Mouse (Mus musculus) ES-E14 (cell line): ENCODE data around the gene Nav1. TPM values are rescaled to one million over a fixed set of nuclear protein-coding genes. Genes with fewer than 3 reads are reported as not detected.
A peak's percentile ranks its signal among the peaks of the same experiment; 100 is the strongest.

ENCODE experiments used
- DNase-seq: peaks from one replicate; pipeline ENCODE4 v3.0.0-alpha.2; 2013; ENCODE audit warnings: low read depth, low spot score
- H3K27ac ChIP-seq: 2 replicates; pipeline ENCODE4 v1.5.1; 2012; ENCODE audit warnings: low read depth, mild to moderate bottlenecking, low read length, moderate library complexity, mixed read lengths; ENCODE audit not compliant: poor library complexity, insufficient read depth, severe bottlenecking
- H3K36me3 ChIP-seq: 2 replicates; pipeline ENCODE4 v1.6.1; 2012; ENCODE audit warnings: mild to moderate bottlenecking, low read length, moderate library complexity, mixed read lengths; ENCODE audit not compliant: control insufficient read depth, poor library complexity, insufficient read depth, severe bottlenecking
- H3K4me1 ChIP-seq, 2 experiments: fragments of 150-350 bp in 1 of 2; sonication (generic) in 1 of 2; 2 replicates each; pipeline ENCODE4 v1.6.1; 2012; ENCODE audit warnings: low read length in 2 of 2, mild to moderate bottlenecking in 1 of 2, mixed read lengths in 1 of 2; ENCODE audit not compliant: control insufficient read depth in 2 of 2, insufficient read depth in 2 of 2, poor library complexity in 1 of 2
- H3K4me3 ChIP-seq, 2 experiments: fragments of 150-350 bp in 1 of 2; sonication (generic) in 1 of 2; 2 replicates each; pipeline ENCODE4 v1.5.1; 2012; ENCODE audit warnings: low read length in 2 of 2, low read depth in 1 of 2, mild to moderate bottlenecking in 1 of 2, mixed read lengths in 1 of 2; ENCODE audit not compliant: insufficient read depth in 1 of 2, poor library complexity in 1 of 2, severe bottlenecking in 1 of 2
- H3K9ac ChIP-seq: 2 replicates; pipeline ENCODE4 v1.6.1; 2012; ENCODE audit warnings: low read depth, mild to moderate bottlenecking, low read length, mixed read lengths; ENCODE audit not compliant: poor library complexity, insufficient read depth, severe bottlenecking
- H3K9me3 ChIP-seq: fragments of 150-350 bp; sonication (generic); 2 replicates; pipeline ENCODE4 v1.6.1; 2012; ENCODE audit warnings: low read depth, mild to moderate bottlenecking, low read length; ENCODE audit not compliant: control insufficient read depth, insufficient read depth
- CHD2 ChIP-seq: IDR thresholded peaks from 2 replicates; pipeline ENCODE4 v1.6.1; 2014; ENCODE audit warnings: mild to moderate bottlenecking, low read depth, low read length, inconsistent platforms
- HCFC1 ChIP-seq: IDR thresholded peaks from 2 replicates; pipeline ENCODE4 v1.6.1; 2012; ENCODE audit warnings: low read length, inconsistent platforms, borderline replicate concordance; ENCODE audit not compliant: insufficient read depth
- MAFK ChIP-seq: IDR thresholded peaks from 2 replicates; pipeline ENCODE4 v1.6.1; 2014; ENCODE audit warnings: mild to moderate bottlenecking, low read depth, low read length, inconsistent platforms; ENCODE audit not compliant: insufficient read depth
- ZC3H11A ChIP-seq: IDR thresholded peaks from 2 replicates; pipeline ENCODE4 v1.6.1; 2012; ENCODE audit warnings: low read depth, mild to moderate bottlenecking, inconsistent platforms, low read length, borderline replicate concordance
- ZNF384 ChIP-seq: IDR thresholded peaks from 2 replicates; pipeline ENCODE4 v1.6.1; 2012; ENCODE audit warnings: low read depth, low read length, inconsistent platforms
- in situ Hi-C, 2 experiments: fragments of 600-800 bp; cut with MboI; formaldehyde crosslinking; loops; one replicate each; pipeline ENCODE4 v1.15.1; 2025; ENCODE audit warnings: low sequenced_read_pairs in 2 of 2, inconsistent platforms in 1 of 2; ENCODE audit not compliant: unreplicated experiment in 2 of 2
- total RNA-seq: library from RNA; depleted of rRNA; stranded (reverse); fragments of 300-350 nt; gene quantifications from 2 replicates; pipeline ENCODE4 v1.2.3, GENCODE M21; 2012

Nav1 gene
- total RNA-seq, 1 experiment: 11.4 TPM

DNA sequence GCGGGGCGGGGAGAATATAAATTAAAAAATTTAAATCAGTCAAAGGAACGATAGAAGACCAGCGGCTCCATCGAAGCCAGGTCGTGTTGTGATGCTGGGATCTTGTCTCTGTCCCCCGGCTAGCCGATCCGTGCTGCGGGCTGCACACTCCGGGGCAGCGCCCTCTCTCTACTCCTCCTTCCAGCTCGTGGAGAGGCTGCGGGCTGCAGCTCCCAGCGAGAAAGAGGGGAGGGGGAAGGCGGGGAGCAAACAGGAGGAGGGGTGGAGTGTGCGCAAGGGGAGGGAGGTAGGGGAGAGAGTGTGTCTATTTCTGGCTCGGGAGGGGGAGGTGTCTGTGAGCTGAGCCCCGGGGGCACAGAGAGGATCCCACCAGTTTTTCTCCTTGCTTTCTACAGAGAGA, 21.5 kb downstream of the Nav1 start:
- TF ChIP-seq ZNF384: no peak
- no peak for TF ChIP-seq ZC3H11A
- TF ChIP-seq CHD2: no peak
- TF ChIP-seq MAFK: no peak
- no peak for TF ChIP-seq HCFC1
- in situ Hi-C loops: no loop called here
- H3K36me3 ChIP-seq: no peaks in the 10 kb centered on the region
- no peak overlapping the region for H3K27ac ChIP-seq
- H3K9ac ChIP-seq: no peak overlapping the region
- H3K4me1 ChIP-seq: peaks cover 2 to 32% of the 10 kb centered on the region in 2 experiments; a peak in 3 of 4 replicates
- DNase-seq: no peak
- H3K9me3 ChIP-seq: no peaks in the 10 kb centered on the region
- H3K4me3 ChIP-seq: peak overlapping the region; percentile 60 to 70

DNA sequence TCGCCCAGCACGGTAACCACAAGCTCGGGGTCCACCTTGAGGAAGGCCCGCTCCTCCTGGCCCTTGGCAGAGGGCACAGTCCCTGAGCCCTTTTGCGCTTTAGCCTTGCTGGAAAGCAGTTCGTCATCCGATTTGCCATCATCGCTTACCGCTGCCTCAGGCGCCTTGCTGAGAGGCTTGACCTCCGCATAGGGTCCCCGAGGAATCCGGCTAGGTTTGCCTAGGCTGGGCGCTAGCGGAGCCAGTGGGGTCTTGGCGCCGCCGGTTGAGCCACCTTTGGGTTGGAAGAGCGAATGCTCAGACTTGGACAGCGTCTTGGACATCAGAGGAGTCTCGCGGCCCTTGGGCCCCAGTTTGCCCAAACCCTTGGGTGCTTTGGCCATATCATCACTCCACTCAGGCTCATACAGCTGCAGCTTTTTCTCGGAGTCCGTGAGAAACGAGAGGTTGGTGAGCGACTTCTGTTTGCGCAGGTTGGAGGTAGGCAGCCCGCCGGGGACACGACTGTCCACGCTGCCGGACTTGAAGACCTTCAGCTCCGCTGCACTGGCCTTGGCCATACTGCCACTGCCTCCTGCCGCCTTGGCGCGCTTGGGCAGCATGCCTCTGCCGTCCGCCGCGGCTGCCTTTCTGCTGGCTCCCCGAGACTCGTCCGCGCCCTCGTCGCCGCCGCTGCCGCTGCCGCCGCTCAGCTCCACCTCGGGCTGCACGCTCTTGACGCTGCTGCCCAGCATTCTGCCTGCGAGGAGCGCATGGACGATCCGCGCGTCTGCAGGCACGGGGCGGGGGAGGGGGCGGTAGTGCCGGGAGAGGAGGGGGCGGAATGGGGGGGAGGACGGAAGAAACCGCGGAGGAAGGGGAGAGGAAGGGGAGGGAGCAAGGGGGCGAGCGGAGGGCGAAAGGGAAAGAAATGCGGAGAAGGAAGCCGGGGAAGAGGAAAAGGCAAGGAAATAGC, 22.2 kb downstream of the Nav1 start:
- TF ChIP-seq ZNF384: no peak
- TF ChIP-seq ZC3H11A: no peak
- TF ChIP-seq CHD2: no peak
- TF ChIP-seq MAFK: no peak
- no peak for TF ChIP-seq HCFC1
- H3K9ac ChIP-seq: peak overlapping the region; percentile 2; the same call in 1 of the 2 replicates
- no peak overlapping the region for H3K27ac ChIP-seq
- H3K36me3 ChIP-seq: no peaks in the 10 kb centered on the region
- DNase-seq: no peak
- no peaks in the 10 kb centered on the region for H3K9me3 ChIP-seq
- in situ Hi-C loops: no loop called here
- peaks cover 2 to 39% of the 10 kb centered on the region in 2 experiments; a peak in 3 of 4 replicates for H3K4me1 ChIP-seq
- peak overlapping the region; percentile 60 to 70 for H3K4me3 ChIP-seq

- H3K36me3 ChIP-seq: no peaks in the 10 kb centered on the region
- H3K9ac ChIP-seq: no peak overlapping the region
- peaks cover 7 to 42% of the 10 kb centered on the region in 2 experiments for H3K4me1 ChIP-seq
- H3K9me3 ChIP-seq: no peaks in the 10 kb centered on the region
- H3K4me3 ChIP-seq: peak overlapping the region; percentile 17 to 26; a peak in 3 of 4 replicates
- TF ChIP-seq MAFK (no peak), HCFC1 (no peak), ZNF384 (no peak), ZC3H11A (no peak), CHD2 (no peak)
- DNase-seq: no peak
- in situ Hi-C loops: no loop called here
- no peak overlapping the region for H3K27ac ChIP-seq
Measured at GRCm38 (mm10) chr1:135583678-135584515, 23.2 kb downstream of the Nav1 start.

GRCm38 (mm10) chr1:135583081-135583677, 23.9 kb downstream of the Nav1 start:
- Histone ChIP-seq H3K36me3 (no peaks in the 10 kb centered on the region), H3K4me1 (peaks cover 7 to 37% of the 10 kb centered on the region in 2 experiments), H3K9ac (no peak overlapping the region), H3K4me3 (0 out of 4 replicates have a peak overlapping the region, but pooled peaks of 1 of the 2 experiments have one; percentile 26), H3K9me3 (no peaks in the 10 kb centered on the region), H3K27ac (no peak overlapping the region)
- in situ Hi-C loops: no loop called here
- no peak for DNase-seq
- TF ChIP-seq HCFC1 (no peak), CHD2 (no peak), MAFK (no peak), ZNF384 (no peak), ZC3H11A (no peak)
